Mouse (Mus musculus) cerebellum, adult 2 months (tissue): Measurements from ENCODE around the gene Tm9sf2.

Experiments
- CTCF ChIP-seq: fragments of 200-500 bp; IDR thresholded peaks from 2 replicates; pipeline ENCODE4 v1.5.1; 2011; ENCODE audit warnings: low read depth, mild to moderate bottlenecking, control low read depth, low read length, moderate library complexity, borderline replicate concordance; ENCODE audit not compliant: insufficient read depth
- POLR2A ChIP-seq: fragments of 200-500 bp; IDR thresholded peaks from 2 replicates; pipeline ENCODE4 v1.6.1; 2011; ENCODE audit warnings: low read length, control low read depth, borderline replicate concordance; ENCODE audit not compliant: insufficient read depth

- TF ChIP-seq POLR2A: no peak
- no peak for TF ChIP-seq CTCF
Observed at GRCm38 (mm10) chr14:122176263-122176798, 69.5 kb downstream of the Tm9sf2 start.
